ENCODE assay signal across 10 mouse cellular contexts in the genomic region with DNA sequence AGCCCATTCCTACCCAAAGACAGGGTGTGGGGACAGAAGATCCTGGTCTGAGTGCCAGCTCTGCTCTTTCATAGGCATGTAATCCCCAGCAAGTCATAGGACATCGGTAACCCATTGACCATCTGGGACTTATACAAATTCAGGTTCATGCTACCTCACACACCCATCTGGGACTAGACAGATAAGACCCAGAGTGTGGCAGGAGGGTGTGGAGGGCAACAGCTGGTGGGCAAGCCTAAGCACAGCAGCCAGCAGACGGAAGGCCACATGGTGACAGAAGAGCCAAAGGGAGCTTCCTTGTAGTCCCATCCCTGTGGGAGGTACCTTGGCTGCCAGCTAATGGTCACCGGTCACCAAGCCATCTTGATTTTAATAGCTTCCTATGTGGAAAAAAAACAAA.
DNase-seq lines count a peak whose midpoint lies in the region; ATAC-seq lines count a peak whose summit lies in the region.
"Had no signal": no experiment of that assay in that cellular context is flagged by ENCODE, and none has a peak within 500 bp of the region (broad histone marks: within the 10 kb centered on the region; RNA-seq: fewer than 3 reads in every experiment).

No protein-coding gene starts in this region.

- no peak overlapping the region for H3K4me3 ChIP-seq in heart, embryonic 13.5 days
- peak overlapping the region; percentile 50 for H3K4me3 ChIP-seq in erythroblast, embryonic 14.5 days (replicated peaks)
- no peak overlapping the region for H3K4me3 ChIP-seq in liver, embryonic 16.5 days (ENCODE audit: low read depth, low read length)
- H3K4me3 ChIP-seq: limb, embryonic 15.5 days had no signal

- H3K27ac ChIP-seq in heart, embryonic 13.5 days (replicated peaks), result no peak overlapping the region
- peak overlapping the region; percentile 95 for H3K27ac ChIP-seq in liver, embryonic 16.5 days (ENCODE audit: low read length)
- H3K27ac ChIP-seq: hindbrain, postnatal 0 days; limb, embryonic 15.5 days had no signal

- peak; percentile 48; the same call in 1 of the 2 replicates for ATAC-seq in heart, embryonic 13.5 days (ENCODE audit: extremely low read depth, insufficient number of reproducible peaks, low FRiP score, low TSS enrichment)
- peak; percentile 95 for ATAC-seq in liver, embryonic 16.5 days (ENCODE audit: low read depth)
- ATAC-seq: hindbrain, postnatal 0 days had no signal

- H3K9ac ChIP-seq in heart, embryonic 13.5 days, result no peak overlapping the region
- H3K9ac ChIP-seq in liver, embryonic 16.5 days (ENCODE audit: low read depth, low read length), result peak overlapping the region; percentile 37
- H3K9ac ChIP-seq: limb, embryonic 15.5 days had no signal

- no peak for DNase-seq in heart, postnatal 4 days
- DNase-seq in spleen, postnatal 36 days (ENCODE audit: low spot score in 2 of 2), result peak; percentile 55 to 77
- no peak for DNase-seq in adrenal gland, adult (ENCODE audit: inconsistent age in 2 of 2, low spot score in 1 of 2)
- DNase-seq in cerebellum, adult 8-10 months, result no peak
- no peak for DNase-seq in embryo, embryonic 10.5 days (ENCODE audit: low spot score)

- H3K4me2 ChIP-seq in heart, embryonic 13.5 days, result no peak overlapping the region
- H3K4me2 ChIP-seq in liver, embryonic 16.5 days (ENCODE audit: low read depth, low read length), result peak overlapping the region; percentile 54
- H3K4me2 ChIP-seq: limb, embryonic 15.5 days had no signal

- peaks cover 34% of the 10 kb centered on the region for H3K36me3 ChIP-seq in heart, embryonic 13.5 days
- peaks cover 17% of the 10 kb centered on the region for H3K36me3 ChIP-seq in erythroblast, embryonic 14.5 days (ENCODE audit: control insufficient read depth)
- H3K36me3 ChIP-seq in liver, embryonic 16.5 days (ENCODE audit: control insufficient read depth, insufficient read depth), result no peaks in the 10 kb centered on the region

- no peaks in the 10 kb centered on the region for H3K9me3 ChIP-seq in heart, embryonic 13.5 days
- no peaks in the 10 kb centered on the region for H3K9me3 ChIP-seq in erythroblast, embryonic 14.5 days (ENCODE audit: control insufficient read depth, low read length)
- H3K9me3 ChIP-seq in liver, embryonic 16.5 days (replicated peaks; ENCODE audit: control insufficient read depth, low read length), result no peaks in the 10 kb centered on the region
- H3K9me3 ChIP-seq: limb, embryonic 15.5 days had no signal

- peaks cover 43% of the 10 kb centered on the region for H3K4me1 ChIP-seq in heart, embryonic 13.5 days
- peaks cover 87% of the 10 kb centered on the region for H3K4me1 ChIP-seq in erythroblast, embryonic 14.5 days (ENCODE audit: control insufficient read depth)
- peaks cover 65% of the 10 kb centered on the region for H3K4me1 ChIP-seq in liver, embryonic 16.5 days (ENCODE audit: control insufficient read depth, low read depth, low read length)

- WGBS in heart, embryonic 13.5 days, result 90% methylated on average over 3 of the region's 3 CpGs
- WGBS in liver, embryonic 16.5 days (ENCODE audit: insufficient replicate concordance), result 30% methylated on average over 3 of the region's 3 CpGs

- H3K27me3 ChIP-seq in heart, embryonic 13.5 days (replicated peaks), result no peaks in the 10 kb centered on the region
- no peaks in the 10 kb centered on the region for H3K27me3 ChIP-seq in erythroblast, embryonic 14.5 days (ENCODE audit: control insufficient read depth)
- H3K27me3 ChIP-seq in liver, embryonic 16.5 days (ENCODE audit: control insufficient read depth, insufficient read depth, low read depth, low read length), result no peaks in the 10 kb centered on the region
- H3K27me3 ChIP-seq: limb, embryonic 15.5 days had no signal

Comparison
In these comparisons a context has a peak if more than half of its experiments do, and no peak if none do; other contexts are left out.
1. DNase-seq: peak in spleen, postnatal 36 days (2 of 2); none in heart, postnatal 4 days (single experiment), adrenal gland, adult (0 of 2), cerebellum, adult 8-10 months (single experiment) and embryo, embryonic 10.5 days (single experiment).